Mouse (Mus musculus): ENCODE results near the gene Kcnh2.

Kcnh2 gene

DNA sequence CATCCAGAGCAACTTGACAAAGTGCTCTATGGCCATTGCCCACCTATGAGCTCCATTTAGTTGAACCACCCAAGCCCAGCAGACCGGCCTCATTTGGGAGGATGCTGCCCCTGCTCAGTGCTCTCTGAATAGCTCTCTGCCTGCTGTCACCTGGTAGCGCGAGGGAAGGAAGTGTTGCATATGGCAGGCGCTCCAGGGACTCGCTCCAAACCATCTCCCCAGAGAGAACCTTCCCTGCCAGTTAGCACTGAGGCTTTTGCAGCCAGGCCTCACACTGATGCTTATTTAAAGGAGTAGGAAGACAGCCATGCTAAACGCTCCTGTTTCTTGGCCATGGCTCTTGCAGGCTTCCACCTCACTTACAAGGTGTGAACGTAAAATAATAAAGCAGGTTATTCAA, 42.8 kb downstream of the Kcnh2 start:
- DNase-seq, result no peak

- no peak for DNase-seq
Measured at GRCm38 (mm10) chr5:24307118-24307777, 44.2 kb downstream of the Kcnh2 start.

GRCm38 (mm10) chr5:24303199-24303598, 48.2 kb downstream of the Kcnh2 start:
- DNase-seq, result peak; percentile 26

DNA sequence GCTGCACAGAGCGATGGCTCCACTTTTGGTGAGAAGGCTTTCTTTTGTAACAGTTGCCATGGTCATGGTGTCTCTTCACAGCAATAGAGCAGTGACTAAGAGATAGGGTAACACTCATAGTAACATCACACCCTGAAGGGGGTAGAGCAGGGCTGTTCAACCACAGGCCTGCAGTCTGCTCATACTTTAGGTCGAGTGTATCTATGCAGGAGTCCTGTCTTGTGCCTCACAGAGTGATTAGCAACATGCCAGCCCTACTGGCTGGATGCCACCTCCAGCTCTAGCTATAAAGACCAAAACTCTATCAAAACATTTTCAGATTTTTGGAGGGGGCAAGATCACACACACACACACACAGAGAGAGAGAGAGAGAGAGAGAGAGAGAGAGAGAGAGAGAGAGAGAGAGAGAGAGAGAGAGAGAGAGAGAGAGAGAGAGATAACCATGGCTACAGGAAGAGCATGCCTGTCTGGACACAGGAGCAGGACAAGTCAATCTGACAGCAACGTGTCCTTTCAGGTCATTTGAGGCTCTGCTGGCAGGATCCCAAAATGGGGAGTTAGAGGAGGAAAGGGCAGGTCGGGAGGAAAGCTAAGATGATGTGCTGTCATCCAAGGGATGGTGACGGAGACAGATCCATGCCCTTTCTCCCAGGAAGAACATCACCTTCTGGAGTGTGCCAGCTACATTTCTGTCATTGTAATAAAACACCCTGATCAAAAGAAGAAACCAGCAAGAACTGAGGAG, 51.4 kb downstream of the Kcnh2 start:
- DNase-seq, result no peak

DNA sequence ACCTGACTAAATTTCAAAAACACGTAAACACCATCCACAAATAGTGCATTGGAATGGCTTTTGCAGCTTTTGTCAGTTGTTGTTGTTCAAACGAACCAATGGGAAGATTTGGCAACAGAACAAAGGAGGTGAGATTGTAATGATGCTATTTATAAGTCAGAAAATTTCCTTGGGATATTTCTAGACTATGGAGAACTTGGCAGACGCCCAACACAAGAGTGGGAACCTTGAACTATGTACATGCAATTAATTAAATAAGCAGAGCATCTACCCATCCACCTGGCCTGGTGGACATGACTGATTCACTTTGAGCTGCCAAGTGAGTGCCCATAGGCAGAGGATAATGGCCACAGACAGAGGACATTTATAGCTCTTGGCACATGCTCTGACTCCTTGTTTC, 59.5 kb downstream of the Kcnh2 start:
- no peak for DNase-seq

GRCm38 (mm10) chr5:24286221-24286970, 65.0 kb downstream of the Kcnh2 start:
- DNase-seq, result no peak

DNA sequence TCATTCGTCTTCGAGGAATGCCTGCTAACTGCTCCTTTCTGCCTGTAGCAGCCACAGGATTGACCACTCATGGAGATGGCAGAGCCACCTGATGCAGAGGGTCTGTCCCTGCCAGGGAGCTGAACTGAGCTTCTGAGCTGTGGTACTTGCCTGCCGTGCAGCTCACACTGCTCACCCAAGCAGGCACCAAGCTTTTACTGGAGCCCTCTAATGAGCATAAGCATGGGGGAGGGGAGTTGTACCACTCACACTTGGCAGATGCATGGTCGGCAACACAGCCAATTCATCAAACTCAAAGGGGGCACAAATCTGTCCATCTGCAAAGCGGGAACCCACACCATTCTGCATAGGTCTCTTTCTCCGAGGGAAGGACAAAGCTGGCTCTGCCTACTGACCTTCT, 67.3 kb downstream of the Kcnh2 start:
- DNase-seq, result no peak

DNA sequence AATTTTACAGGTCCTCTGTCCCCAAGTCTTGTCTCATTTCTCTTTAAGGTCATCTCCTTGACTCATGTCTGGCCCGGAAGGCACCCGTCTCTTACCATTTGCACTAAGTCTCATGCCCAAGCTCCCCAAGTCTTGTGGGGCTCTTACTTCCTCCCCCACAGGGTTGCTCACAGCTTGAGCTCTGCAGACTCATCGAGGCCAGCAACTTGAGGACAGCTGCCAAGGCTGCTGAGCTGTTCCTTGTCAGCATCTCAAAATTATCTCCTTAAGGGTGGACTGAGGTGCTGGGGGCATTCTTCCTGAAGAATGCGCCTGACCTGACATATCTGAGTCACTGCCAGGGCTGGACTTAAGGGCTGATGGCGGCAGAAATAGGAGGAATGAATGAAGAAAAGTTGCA, 68.2 kb downstream of the Kcnh2 start:
- no peak for DNase-seq

DNA sequence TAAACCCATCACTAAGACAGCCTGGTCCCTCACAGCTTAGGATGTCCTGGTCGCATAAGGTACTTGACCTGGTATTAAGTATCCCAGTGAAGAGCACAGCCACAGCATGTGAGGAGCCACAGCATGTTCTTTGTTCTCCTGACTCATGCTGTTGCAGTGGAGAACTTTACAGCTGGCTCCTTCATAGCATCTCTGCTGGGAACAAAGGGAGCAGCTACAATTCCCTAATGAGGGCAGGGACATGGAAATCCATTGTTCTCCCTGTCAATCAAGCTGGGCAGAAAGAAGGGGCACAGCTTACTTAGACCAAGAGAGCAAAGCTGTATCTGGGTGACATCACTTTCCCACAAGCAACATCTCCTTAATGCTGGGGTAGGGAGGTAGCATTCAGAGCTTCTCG, 70.9 kb downstream of the Kcnh2 start:
- DNase-seq, result no peak

DNA sequence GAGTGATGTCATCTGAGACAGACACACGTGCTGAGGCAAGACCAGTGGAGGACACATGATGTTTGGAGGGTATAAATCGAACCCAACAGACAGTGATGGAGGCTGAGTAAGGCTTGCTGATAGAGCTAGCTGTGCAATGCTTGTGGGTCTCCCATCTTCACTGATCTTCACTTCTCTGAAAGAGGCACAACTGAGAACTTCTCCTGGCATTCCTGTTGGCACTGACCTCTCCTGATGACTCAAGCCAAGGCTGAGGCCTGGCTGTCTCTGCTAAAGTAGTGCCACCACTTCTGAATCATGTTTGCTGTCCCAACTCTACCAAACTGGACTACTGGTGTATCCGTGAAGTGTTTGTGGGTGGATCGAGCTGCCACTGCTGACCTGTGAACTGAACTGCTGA, 71.9 kb downstream of the Kcnh2 start:
- no peak for DNase-seq

GRCm38 (mm10) chr5:24278206-24278605, 73.2 kb downstream of the Kcnh2 start:
- DNase-seq, result no peak

- DNase-seq, result no peak
Measured at GRCm38 (mm10) chr5:24273683-24274621, 77.5 kb downstream of the Kcnh2 start.

DNA sequence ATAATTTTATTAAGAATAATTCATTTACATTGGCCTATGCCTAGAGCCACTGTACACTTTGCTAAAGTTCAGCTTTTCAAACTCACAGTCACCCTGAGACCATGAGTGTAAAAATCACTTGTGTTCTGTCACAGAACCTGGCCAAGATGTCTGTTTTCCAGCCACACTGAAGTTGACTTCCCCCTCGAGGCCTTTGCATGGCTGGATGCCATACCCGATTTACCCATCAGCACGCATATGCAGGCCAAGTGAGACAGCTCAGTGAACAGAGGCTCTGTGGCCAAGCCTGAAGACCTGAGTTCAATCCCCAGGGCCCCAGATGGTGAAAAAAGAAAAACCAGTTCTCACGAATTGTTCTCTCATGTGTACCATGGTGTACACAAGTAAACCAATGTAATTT, 80.5 kb downstream of the Kcnh2 start:
- no peak for DNase-seq
